Mouse (Mus musculus): ENCODE results near the gene Abr. TPM values are rescaled to one million over a fixed set of nuclear protein-coding genes. Genes with fewer than 3 reads are reported as not detected.
A peak's percentile ranks its signal among the peaks of the same experiment; 100 is the strongest.

Abr gene
- polyA plus RNA-seq, 1 experiment from 2014 or later: 46.4 TPM

GRCm38 (mm10) chr11:76384307-76384706 lies 237.8 kb downstream of the Abr start:
- DNase-seq (ENCODE audit: low spot score): no peak
- Histone ChIP-seq H3K4me1 (replicated peaks; ENCODE audit: control insufficient read depth, insufficient read depth, low read length) (peaks cover 46% of the 10 kb centered on the region), H3K36me3 (ENCODE audit: control insufficient read depth, insufficient read depth, low read length) (no peaks in the 10 kb centered on the region), H3K9me3 (ENCODE audit: control insufficient read depth, low read length) (no peaks in the 10 kb centered on the region; the same call in 1 of the 2 replicates), H3K4me2 (ENCODE audit: low read depth, low read length, severe bottlenecking) (no peak overlapping the region), H3K4me3 (ENCODE audit: low read depth, low read length) (no peak overlapping the region), H3K27ac (ENCODE audit: low read depth, low read length) (peak overlapping the region; percentile 97), H3K9ac (ENCODE audit: low read length) (peak overlapping the region; percentile 6; the same call in 1 of the 2 replicates), H3K27me3 (ENCODE audit: control insufficient read depth, insufficient read depth, low read length) (no peaks in the 10 kb centered on the region)
- WGBS: 43% methylated on average over 5 of the region's 5 CpGs
- no peak for ATAC-seq (replicated peaks; ENCODE audit: low FRiP score)

GRCm38 (mm10) chr11:76382711-76383324 lies 239.3 kb downstream of the Abr start:
- Histone ChIP-seq H3K9me3 (ENCODE audit: control insufficient read depth, low read length) (no peaks in the 10 kb centered on the region; the same call in 1 of the 2 replicates), H3K4me2 (ENCODE audit: low read depth, low read length, severe bottlenecking) (peak overlapping the region; percentile 19; the same call in 1 of the 2 replicates), H3K9ac (ENCODE audit: low read length) (peak overlapping the region; percentile 30; the same call in 1 of the 2 replicates), H3K27ac (ENCODE audit: low read depth, low read length) (peak overlapping the region; percentile 97), H3K4me1 (replicated peaks; ENCODE audit: control insufficient read depth, insufficient read depth, low read length) (peaks cover 35% of the 10 kb centered on the region), H3K36me3 (ENCODE audit: control insufficient read depth, insufficient read depth, low read length) (no peaks in the 10 kb centered on the region), H3K4me3 (ENCODE audit: low read depth, low read length) (no peak overlapping the region), H3K27me3 (ENCODE audit: control insufficient read depth, insufficient read depth, low read length) (no peaks in the 10 kb centered on the region)
- WGBS: 13% methylated on average over 13 of the region's 13 CpGs
- ATAC-seq (replicated peaks; ENCODE audit: low FRiP score) (peak; percentile 42), DNase-seq (ENCODE audit: low spot score) (peak; percentile 73)

- Histone ChIP-seq H3K27ac (ENCODE audit: low read depth, low read length) (no peak overlapping the region), H3K4me3 (ENCODE audit: low read depth, low read length) (no peak overlapping the region), H3K36me3 (ENCODE audit: control insufficient read depth, insufficient read depth, low read length) (no peaks in the 10 kb centered on the region), H3K9me3 (ENCODE audit: control insufficient read depth, low read length) (no peaks in the 10 kb centered on the region; the same call in 1 of the 2 replicates), H3K4me2 (ENCODE audit: low read depth, low read length, severe bottlenecking) (no peak overlapping the region), H3K4me1 (replicated peaks; ENCODE audit: control insufficient read depth, insufficient read depth, low read length) (peaks cover 35% of the 10 kb centered on the region), H3K27me3 (ENCODE audit: control insufficient read depth, insufficient read depth, low read length) (no peaks in the 10 kb centered on the region), H3K9ac (ENCODE audit: low read length) (no peak overlapping the region)
- ATAC-seq (replicated peaks; ENCODE audit: low FRiP score) (no peak), DNase-seq (ENCODE audit: low spot score) (no peak)
- 83% methylated on average over 15 of the region's 15 CpGs for WGBS
These were observed 240.8 kb downstream of the Abr start for GRCm38 (mm10) chr11:76381201-76381885.

GRCm38 (mm10) chr11:76379921-76380544 lies 242.1 kb downstream of the Abr start:
- no peak overlapping the region for H3K4me2 ChIP-seq (ENCODE audit: low read depth, low read length, severe bottlenecking)
- H3K27ac ChIP-seq (ENCODE audit: low read depth, low read length): no peak overlapping the region
- 0 out of 2 replicates have a peak overlapping the region, but pooled peaks have one; percentile 5 for H3K9ac ChIP-seq (ENCODE audit: low read length)
- ATAC-seq (replicated peaks; ENCODE audit: low FRiP score) (no peak), DNase-seq (ENCODE audit: low spot score) (peak; percentile 43)
- H3K9me3 ChIP-seq (ENCODE audit: control insufficient read depth, low read length): no peaks in the 10 kb centered on the region; the same call in 1 of the 2 replicates
- no peaks in the 10 kb centered on the region for H3K36me3 ChIP-seq (ENCODE audit: control insufficient read depth, insufficient read depth, low read length)
- H3K4me1 ChIP-seq (replicated peaks; ENCODE audit: control insufficient read depth, insufficient read depth, low read length): peaks cover 26% of the 10 kb centered on the region
- 43% methylated on average over 11 of the region's 11 CpGs for WGBS
- H3K4me3 ChIP-seq (ENCODE audit: low read depth, low read length): no peak overlapping the region
- no peaks in the 10 kb centered on the region for H3K27me3 ChIP-seq (ENCODE audit: control insufficient read depth, insufficient read depth, low read length)

GRCm38 (mm10) chr11:76376425-76376824 lies 245.7 kb downstream of the Abr start:
- Histone ChIP-seq H3K27ac (ENCODE audit: low read depth, low read length) (no peak overlapping the region), H3K4me2 (ENCODE audit: low read depth, low read length, severe bottlenecking) (no peak overlapping the region), H3K4me1 (replicated peaks; ENCODE audit: control insufficient read depth, insufficient read depth, low read length) (peaks cover 14% of the 10 kb centered on the region; the same call in 1 of the 2 replicates), H3K9me3 (ENCODE audit: control insufficient read depth, low read length) (no peaks in the 10 kb centered on the region), H3K9ac (ENCODE audit: low read length) (no peak overlapping the region), H3K4me3 (ENCODE audit: low read depth, low read length) (no peak overlapping the region), H3K36me3 (ENCODE audit: control insufficient read depth, insufficient read depth, low read length) (no peaks in the 10 kb centered on the region), H3K27me3 (ENCODE audit: control insufficient read depth, insufficient read depth, low read length) (no peaks in the 10 kb centered on the region)
- no peak for ATAC-seq (replicated peaks; ENCODE audit: low FRiP score)
- peak; percentile 16 for DNase-seq (ENCODE audit: low spot score)
- WGBS: 90% methylated on average over 3 of the region's 3 CpGs

GRCm38 (mm10) chr11:76374491-76375185 lies 247.5 kb downstream of the Abr start:
- Histone ChIP-seq H3K4me1 (replicated peaks; ENCODE audit: control insufficient read depth, insufficient read depth, low read length) (peaks cover 6% of the 10 kb centered on the region; the same call in 1 of the 2 replicates), H3K4me3 (ENCODE audit: low read depth, low read length) (no peak overlapping the region), H3K9me3 (ENCODE audit: control insufficient read depth, low read length) (no peaks in the 10 kb centered on the region), H3K36me3 (ENCODE audit: control insufficient read depth, insufficient read depth, low read length) (no peaks in the 10 kb centered on the region), H3K27me3 (ENCODE audit: control insufficient read depth, insufficient read depth, low read length) (no peaks in the 10 kb centered on the region), H3K9ac (ENCODE audit: low read length) (no peak overlapping the region), H3K27ac (ENCODE audit: low read depth, low read length) (peak overlapping the region; percentile 20; the same call in 1 of the 2 replicates), H3K4me2 (ENCODE audit: low read depth, low read length, severe bottlenecking) (no peak overlapping the region)
- 74% methylated on average over 17 of the region's 17 CpGs for WGBS
- ATAC-seq (replicated peaks; ENCODE audit: low FRiP score) (no peak), DNase-seq (ENCODE audit: low spot score) (no peak)

- Histone ChIP-seq H3K4me1 (replicated peaks; ENCODE audit: control insufficient read depth, insufficient read depth, low read length) (peaks cover 6% of the 10 kb centered on the region; the same call in 1 of the 2 replicates), H3K9me3 (ENCODE audit: control insufficient read depth, low read length) (no peaks in the 10 kb centered on the region), H3K9ac (ENCODE audit: low read length) (no peak overlapping the region), H3K36me3 (ENCODE audit: control insufficient read depth, insufficient read depth, low read length) (no peaks in the 10 kb centered on the region; the same call in 1 of the 2 replicates), H3K27me3 (ENCODE audit: control insufficient read depth, insufficient read depth, low read length) (no peaks in the 10 kb centered on the region), H3K27ac (ENCODE audit: low read depth, low read length) (no peak overlapping the region), H3K4me2 (ENCODE audit: low read depth, low read length, severe bottlenecking) (no peak overlapping the region), H3K4me3 (ENCODE audit: low read depth, low read length) (no peak overlapping the region)
- ATAC-seq (replicated peaks; ENCODE audit: low FRiP score) (no peak), DNase-seq (ENCODE audit: low spot score) (no peak)
- 57% methylated on average over 6 of the region's 6 CpGs for WGBS
These were observed 249.6 kb downstream of the Abr start for GRCm38 (mm10) chr11:76372534-76372933.

- H3K4me1 ChIP-seq (replicated peaks; ENCODE audit: control insufficient read depth, insufficient read depth, low read length): peaks cover 6% of the 10 kb centered on the region; the same call in 1 of the 2 replicates
- WGBS: 82% methylated on average over 2 of the region's 2 CpGs
These were observed 250.0 kb downstream of the Abr start for GRCm38 (mm10) chr11:76372120-76372519.

More at GRCm38 (mm10) chr11:76372120-76372519, 250.0 kb downstream of the Abr start:
- H3K9ac ChIP-seq (ENCODE audit: low read length): no peak overlapping the region
- H3K4me2 ChIP-seq (ENCODE audit: low read depth, low read length, severe bottlenecking): no peak overlapping the region
- no peaks in the 10 kb centered on the region for H3K9me3 ChIP-seq (ENCODE audit: control insufficient read depth, low read length)
- DNase-seq (ENCODE audit: low spot score): no peak
- no peak for ATAC-seq (replicated peaks; ENCODE audit: low FRiP score)
- no peaks in the 10 kb centered on the region; the same call in 1 of the 2 replicates for H3K36me3 ChIP-seq (ENCODE audit: control insufficient read depth, insufficient read depth, low read length)
- H3K4me3 ChIP-seq (ENCODE audit: low read depth, low read length): no peak overlapping the region
- H3K27ac ChIP-seq (ENCODE audit: low read depth, low read length): no peak overlapping the region
- no peaks in the 10 kb centered on the region for H3K27me3 ChIP-seq (ENCODE audit: control insufficient read depth, insufficient read depth, low read length)
